Mouse (Mus musculus): ENCODE data around the gene Kcnk16.

- no peak for TF ChIP-seq CTCF (IDR thresholded peaks at IDR 0.05; ENCODE audit: control insufficient read depth, insufficient read depth, insufficient read length)
- no peak for TF ChIP-seq FOSL1 (IDR thresholded peaks at IDR 0.05; ENCODE audit: insufficient read depth, low read length, poor library complexity, severe bottlenecking)
- TF ChIP-seq CEBPB (IDR thresholded peaks at IDR 0.05; ENCODE audit: low read depth) = no peak
- TF ChIP-seq USF1 (IDR thresholded peaks at IDR 0.05; ENCODE audit: low read depth) = no peak
- no peak for TF ChIP-seq MAX (IDR thresholded peaks at IDR 0.05)
- TF ChIP-seq MYOD1 (IDR thresholded peaks at IDR 0.05; ENCODE audit: control insufficient read depth, insufficient read length, low read depth) = no peak
These were observed at the start of gene Kcnk16 for GRCm38 (mm10) chr14:20269082-20269809.

Measured in C2C12 (cell line).